Mouse (Mus musculus) midbrain, embryonic 13.5 days (tissue): ENCODE measurements at regions not wholly inside any gene's neighbourhood (a gene's known extent, or its start where the extent isn't known, plus 50 kb on each side); places are given as distances from the start of the nearest gene placed in this dataset.

Experiments
- ATAC-seq: fragments of 200-750 bp; cut with Nextera tagmentation; 2 replicates; pipeline ENCODE4 v1.8.0; 2017; ENCODE audit warnings: mild to moderate bottlenecking, moderate TSS enrichment, moderate library complexity
- H3K27ac ChIP-seq: fragments of 300-500 bp; sonication (generic); 2 replicates; pipeline ENCODE4 v1.5.1; 2015; ENCODE audit warnings: inconsistent platforms, mild to moderate bottlenecking, moderate library complexity
- H3K27me3 ChIP-seq: fragments of 300-500 bp; sonication (generic); 2 replicates; pipeline ENCODE4 v1.6.1; 2015; ENCODE audit warnings: mild to moderate bottlenecking, inconsistent platforms
- H3K36me3 ChIP-seq: fragments of 300-500 bp; sonication (generic); 2 replicates; pipeline ENCODE4 v1.6.1; 2015; ENCODE audit warnings: mild to moderate bottlenecking, inconsistent platforms
- H3K4me1 ChIP-seq: fragments of 300-500 bp; sonication (generic); replicated peaks from 2 replicates; pipeline ENCODE4 v1.6.1; 2015; ENCODE audit warnings: inconsistent platforms
- H3K4me2 ChIP-seq: fragments of 300-500 bp; sonication (generic); replicated peaks from 2 replicates; pipeline ENCODE4 v1.6.1; 2015; ENCODE audit warnings: moderate library complexity, mild to moderate bottlenecking, inconsistent platforms
- H3K4me3 ChIP-seq: fragments of 300-500 bp; sonication (generic); replicated peaks from 2 replicates; pipeline ENCODE4 v1.5.1; 2015; ENCODE audit warnings: mild to moderate bottlenecking, inconsistent platforms
- H3K9ac ChIP-seq: fragments of 300-500 bp; sonication (generic); replicated peaks from 2 replicates; pipeline ENCODE4 v1.6.1; 2015; ENCODE audit warnings: mild to moderate bottlenecking, inconsistent platforms
- H3K9me3 ChIP-seq: fragments of 300-500 bp; sonication (generic); 2 replicates; pipeline ENCODE4 v1.6.1; 2016; ENCODE audit warnings: mild to moderate bottlenecking, inconsistent platforms
- WGBS: fragments of 180-500 bp; shearing (Covaris S2); methylation state at CpG from one replicate; pipeline ENCODE4 v1.1.7; 2015; 5-methylcytosine and 5-hydroxymethylcytosine counted together

DNA sequence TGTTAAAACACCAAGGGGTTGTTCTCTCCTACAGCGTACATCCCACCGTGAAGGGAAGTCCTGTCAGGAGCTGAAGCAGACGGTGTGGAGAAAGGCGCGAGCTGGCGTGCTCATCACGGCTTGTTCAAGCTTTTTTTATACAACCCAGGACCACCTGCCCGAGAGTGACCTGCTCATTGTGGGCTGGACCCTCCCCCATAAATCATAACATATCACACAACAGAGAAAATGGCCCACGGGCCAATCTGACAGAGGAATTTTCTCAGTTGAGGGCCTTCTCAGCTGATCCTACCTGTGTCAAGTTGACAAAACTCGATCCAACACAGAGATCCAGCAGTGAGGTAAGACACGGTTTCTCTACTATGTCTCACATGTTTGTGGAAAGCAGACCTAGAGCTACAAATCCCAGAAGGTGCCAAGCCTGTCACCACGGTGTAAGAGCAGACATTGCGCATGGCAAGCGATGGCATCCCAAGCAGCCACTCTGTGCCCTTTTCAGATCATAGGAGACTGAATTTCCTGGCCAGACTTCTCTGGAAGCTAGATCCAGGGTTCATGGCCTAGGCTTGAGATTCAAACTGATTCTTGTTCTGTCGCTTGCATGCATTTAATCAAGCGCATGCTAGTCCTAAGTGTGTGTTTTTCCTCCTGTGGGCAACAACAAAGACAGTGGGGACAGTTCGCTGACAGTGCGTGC is 64.6 kb upstream of the 1700021F07Rik start:
- H3K4me2 ChIP-seq: no peak overlapping the region
- H3K27me3 ChIP-seq: no peaks in the 10 kb centered on the region
- no peak overlapping the region for H3K4me3 ChIP-seq
- WGBS: 95% methylated on average over 18 of the region's 18 CpGs
- peaks cover 8% of the 10 kb centered on the region; the same call in 1 of the 2 replicates for H3K9me3 ChIP-seq
- H3K36me3 ChIP-seq: no peaks in the 10 kb centered on the region
- no peak overlapping the region for H3K9ac ChIP-seq
- H3K27ac ChIP-seq: no peak overlapping the region
- no peak for ATAC-seq
- no peaks in the 10 kb centered on the region for H3K4me1 ChIP-seq

DNA sequence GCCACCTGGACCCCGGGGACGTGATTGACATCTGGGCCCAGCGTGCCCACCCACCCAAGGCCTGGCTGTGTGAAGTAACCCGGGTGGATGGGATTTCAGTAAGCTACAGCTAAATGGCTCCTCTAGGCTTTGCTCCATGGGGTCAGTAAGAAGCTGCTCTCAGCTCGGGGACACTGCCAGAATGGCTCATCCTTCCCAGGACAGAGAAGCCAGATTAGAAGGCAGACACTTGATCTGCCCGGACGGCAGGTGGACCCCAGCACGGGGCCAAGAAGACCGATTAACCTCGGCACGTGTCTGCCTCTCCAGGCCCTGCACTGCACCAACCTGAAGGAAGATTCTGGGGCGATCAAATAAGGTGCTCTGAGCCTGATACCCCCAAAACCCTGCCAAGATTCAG is 63.5 kb upstream of the 1700021F07Rik start:
- Histone ChIP-seq H3K36me3 (no peaks in the 10 kb centered on the region), H3K27ac (no peak overlapping the region), H3K27me3 (no peaks in the 10 kb centered on the region), H3K4me3 (no peak overlapping the region), H3K4me2 (no peak overlapping the region), H3K4me1 (no peaks in the 10 kb centered on the region), H3K9me3 (peaks cover 8% of the 10 kb centered on the region; the same call in 1 of the 2 replicates), H3K9ac (no peak overlapping the region)
- 84% methylated on average over 12 of the region's 12 CpGs for WGBS
- ATAC-seq: no peak

DNA sequence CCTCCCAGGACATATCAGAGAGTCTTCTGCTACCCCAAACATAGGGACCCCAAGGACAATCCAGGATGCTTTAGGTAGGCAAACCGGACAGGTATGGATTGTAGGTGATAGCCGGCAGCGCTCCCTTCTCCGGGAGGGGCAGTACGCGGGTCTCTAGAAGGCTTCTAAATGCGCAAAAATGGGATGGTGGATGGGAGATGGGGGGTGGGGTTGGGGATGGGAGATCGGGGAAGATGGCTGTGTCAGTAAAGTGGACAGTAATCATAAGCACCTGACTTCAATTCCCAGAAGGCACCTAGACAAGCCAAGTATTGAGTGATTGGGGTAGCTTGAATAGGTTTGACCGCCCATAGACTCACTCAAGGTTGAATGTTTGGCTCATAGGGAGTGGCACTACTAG is 59.1 kb upstream of the 1700021F07Rik start:
- ATAC-seq: no peak
- no peak overlapping the region for H3K4me2 ChIP-seq
- no peaks in the 10 kb centered on the region for H3K36me3 ChIP-seq
- 97% methylated on average over 9 of the region's 9 CpGs for WGBS
- no peak overlapping the region for H3K9ac ChIP-seq
- H3K9me3 ChIP-seq: no peaks in the 10 kb centered on the region; the same call in 1 of the 2 replicates
- no peaks in the 10 kb centered on the region for H3K27me3 ChIP-seq
- H3K27ac ChIP-seq: no peak overlapping the region
- no peak overlapping the region for H3K4me3 ChIP-seq
- no peaks in the 10 kb centered on the region for H3K4me1 ChIP-seq

DNA sequence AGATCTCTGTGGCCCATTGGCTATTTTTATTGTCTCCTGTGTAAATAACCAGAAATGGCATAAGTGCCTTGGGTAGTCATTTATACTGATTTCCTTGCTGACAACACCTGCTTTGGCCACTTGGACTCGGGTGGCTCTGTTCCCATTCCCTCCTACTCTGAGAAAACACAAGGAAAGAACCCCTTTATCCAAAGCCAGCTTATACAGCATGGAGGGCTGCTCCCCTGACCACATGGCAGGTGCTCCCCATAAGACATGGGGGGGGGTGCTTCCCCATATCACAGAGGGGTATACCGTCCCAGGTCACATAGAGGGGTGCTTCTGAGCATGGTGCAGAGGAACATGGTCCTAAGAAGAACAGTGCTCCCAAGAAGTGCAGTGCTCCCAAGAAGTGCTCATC is 57.8 kb upstream of the 1700021F07Rik start:
- Histone ChIP-seq H3K4me2 (no peak overlapping the region), H3K27ac (no peak overlapping the region), H3K27me3 (no peaks in the 10 kb centered on the region), H3K4me3 (no peak overlapping the region), H3K36me3 (no peaks in the 10 kb centered on the region), H3K4me1 (no peaks in the 10 kb centered on the region), H3K9ac (no peak overlapping the region), H3K9me3 (no peaks in the 10 kb centered on the region; the same call in 1 of the 2 replicates)
- WGBS: 91% methylated on average over 2 of the region's 2 CpGs
- no peak for ATAC-seq

GRCm38 (mm10) chr2:173465006-173465620 is 57.3 kb upstream of the 1700021F07Rik start:
- H3K27ac ChIP-seq: no peak overlapping the region
- no peak overlapping the region for H3K4me3 ChIP-seq
- H3K36me3 ChIP-seq: no peaks in the 10 kb centered on the region
- ATAC-seq: no peak
- WGBS: 83% methylated on average over 6 of the region's 6 CpGs
- H3K9ac ChIP-seq: no peak overlapping the region
- no peaks in the 10 kb centered on the region for H3K4me1 ChIP-seq
- H3K9me3 ChIP-seq: no peaks in the 10 kb centered on the region; the same call in 1 of the 2 replicates
- no peak overlapping the region for H3K4me2 ChIP-seq
- no peaks in the 10 kb centered on the region for H3K27me3 ChIP-seq

GRCm38 (mm10) chr2:173468136-173468535 is 54.2 kb upstream of the 1700021F07Rik start:
- Histone ChIP-seq H3K9me3 (no peaks in the 10 kb centered on the region), H3K4me3 (no peak overlapping the region), H3K36me3 (no peaks in the 10 kb centered on the region), H3K9ac (no peak overlapping the region), H3K4me1 (no peaks in the 10 kb centered on the region), H3K27me3 (no peaks in the 10 kb centered on the region), H3K4me2 (no peak overlapping the region), H3K27ac (no peak overlapping the region)
- ATAC-seq: no peak
- WGBS: 78% methylated on average over 3 of the region's 3 CpGs

DNA sequence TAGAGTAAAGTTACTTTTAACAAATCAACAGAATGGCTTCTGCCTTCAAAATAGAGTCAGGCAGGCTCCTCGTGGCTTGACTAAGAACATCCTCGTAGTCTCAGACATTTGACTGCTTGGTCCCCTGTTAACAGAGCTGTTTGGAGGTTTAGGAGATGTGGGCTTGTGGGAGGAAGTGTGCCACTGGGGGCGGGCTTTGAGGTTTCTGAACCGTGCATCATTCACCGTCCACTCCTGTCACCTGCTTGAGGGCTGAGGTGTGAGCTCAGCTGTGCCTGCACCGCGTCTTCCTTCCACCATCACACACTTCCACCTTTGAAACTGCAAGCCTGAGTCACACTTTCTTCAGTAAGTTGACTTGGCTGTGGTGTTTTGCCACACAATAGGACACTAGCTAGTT is 52.6 kb upstream of the 1700021F07Rik start:
- H3K36me3 ChIP-seq: no peaks in the 10 kb centered on the region
- no peak overlapping the region for H3K4me3 ChIP-seq
- no peak overlapping the region for H3K27ac ChIP-seq
- 81% methylated on average over 7 of the region's 7 CpGs for WGBS
- no peaks in the 10 kb centered on the region for H3K27me3 ChIP-seq
- no peaks in the 10 kb centered on the region for H3K9me3 ChIP-seq
- no peaks in the 10 kb centered on the region for H3K4me1 ChIP-seq
- no peak overlapping the region for H3K4me2 ChIP-seq
- no peak for ATAC-seq
- no peak overlapping the region for H3K9ac ChIP-seq
